Mouse (Mus musculus): ENCODE data around the gene Cenpn. TPM values are rescaled to one million over a fixed set of nuclear protein-coding genes. Genes with fewer than 3 reads are reported as not detected.

Gene Cenpn
- polyA plus RNA-seq, 1 experiment = 48.0 TPM

GRCm38 (mm10) chr8:116881396-116881795 lies 40.1 kb upstream of the Cenpn start:
- no peaks in the 10 kb centered on the region for H3K4me1 ChIP-seq (ENCODE audit: control insufficient read depth, insufficient read depth, low read length)
- no peaks in the 10 kb centered on the region for H3K36me3 ChIP-seq (ENCODE audit: control insufficient read depth, insufficient read depth, low read length, poor library complexity, severe bottlenecking)
- H3K27me3 ChIP-seq (ENCODE audit: control insufficient read depth, insufficient read depth, low read length, poor library complexity, severe bottlenecking) = no peaks in the 10 kb centered on the region
- H3K9ac ChIP-seq (ENCODE audit: low read depth, poor library complexity, severe bottlenecking) = no peak overlapping the region
- TF ChIP-seq EP300 (IDR thresholded peaks at IDR 0.05; ENCODE audit: insufficient read depth, low read depth, low read length) = no peak
- TF ChIP-seq CTCF (IDR thresholded peaks at IDR 0.05; ENCODE audit: low read depth, low read length) = no peak
- no peak for TF ChIP-seq POLR2A (IDR thresholded peaks at IDR 0.05; ENCODE audit: insufficient read depth, low read length)
- H3K9me3 ChIP-seq (replicated peaks; ENCODE audit: control insufficient read depth, insufficient read depth, low read length, poor library complexity, severe bottlenecking) = no peaks in the 10 kb centered on the region
- H3K4me3 ChIP-seq (ENCODE audit: low read depth, low read length) = no peak overlapping the region
- no peak overlapping the region for H3K27ac ChIP-seq (ENCODE audit: insufficient read depth, low read length)

GRCm38 (mm10) chr8:116887813-116888212 lies 33.7 kb upstream of the Cenpn start:
- no peaks in the 10 kb centered on the region for H3K27me3 ChIP-seq (ENCODE audit: control insufficient read depth, insufficient read depth, low read length, poor library complexity, severe bottlenecking)
- no peaks in the 10 kb centered on the region for H3K36me3 ChIP-seq (ENCODE audit: control insufficient read depth, insufficient read depth, low read length, poor library complexity, severe bottlenecking)
- no peak overlapping the region for H3K9ac ChIP-seq (ENCODE audit: low read depth, poor library complexity, severe bottlenecking)
- H3K27ac ChIP-seq (ENCODE audit: insufficient read depth, low read length) = no peak overlapping the region
- no peak for TF ChIP-seq POLR2A (IDR thresholded peaks at IDR 0.05; ENCODE audit: insufficient read depth, low read length)
- peaks cover 6% of the 10 kb centered on the region for H3K9me3 ChIP-seq (replicated peaks; ENCODE audit: control insufficient read depth, insufficient read depth, low read length, poor library complexity, severe bottlenecking)
- H3K4me1 ChIP-seq (ENCODE audit: control insufficient read depth, insufficient read depth, low read length) = no peaks in the 10 kb centered on the region
- no peak overlapping the region for H3K4me3 ChIP-seq (ENCODE audit: low read depth, low read length)

GRCm38 (mm10) chr8:116891446-116891845 lies 30.1 kb upstream of the Cenpn start:
- no peak overlapping the region for H3K27ac ChIP-seq (ENCODE audit: insufficient read depth, low read length)
- H3K36me3 ChIP-seq (ENCODE audit: control insufficient read depth, insufficient read depth, low read length, poor library complexity, severe bottlenecking) = no peaks in the 10 kb centered on the region
- no peak overlapping the region for H3K4me3 ChIP-seq (ENCODE audit: low read depth, low read length)
- H3K27me3 ChIP-seq (ENCODE audit: control insufficient read depth, insufficient read depth, low read length, poor library complexity, severe bottlenecking) = no peaks in the 10 kb centered on the region
- H3K4me1 ChIP-seq (ENCODE audit: control insufficient read depth, insufficient read depth, low read length) = no peaks in the 10 kb centered on the region
- no peak overlapping the region for H3K9ac ChIP-seq (ENCODE audit: low read depth, poor library complexity, severe bottlenecking)
- peaks cover 31% of the 10 kb centered on the region for H3K9me3 ChIP-seq (replicated peaks; ENCODE audit: control insufficient read depth, insufficient read depth, low read length, poor library complexity, severe bottlenecking)
- TF ChIP-seq CTCF (IDR thresholded peaks at IDR 0.05; ENCODE audit: low read depth, low read length) (no peak), POLR2A (IDR thresholded peaks at IDR 0.05; ENCODE audit: insufficient read depth, low read length) (no peak), EP300 (IDR thresholded peaks at IDR 0.05; ENCODE audit: insufficient read depth, low read depth, low read length) (no peak)

- Histone ChIP-seq H3K27me3 (ENCODE audit: control insufficient read depth, insufficient read depth, low read length, poor library complexity, severe bottlenecking) (no peaks in the 10 kb centered on the region), H3K27ac (ENCODE audit: insufficient read depth, low read length) (no peak overlapping the region), H3K4me1 (ENCODE audit: control insufficient read depth, insufficient read depth, low read length) (no peaks in the 10 kb centered on the region), H3K36me3 (ENCODE audit: control insufficient read depth, insufficient read depth, low read length, poor library complexity, severe bottlenecking) (no peaks in the 10 kb centered on the region), H3K9me3 (replicated peaks; ENCODE audit: control insufficient read depth, insufficient read depth, low read length, poor library complexity, severe bottlenecking) (peaks cover 31% of the 10 kb centered on the region), H3K9ac (ENCODE audit: low read depth, poor library complexity, severe bottlenecking) (no peak overlapping the region), H3K4me3 (ENCODE audit: low read depth, low read length) (no peak overlapping the region)
- no peak for TF ChIP-seq CTCF (IDR thresholded peaks at IDR 0.05; ENCODE audit: low read depth, low read length)
- TF ChIP-seq POLR2A (IDR thresholded peaks at IDR 0.05; ENCODE audit: insufficient read depth, low read length) = no peak
- TF ChIP-seq EP300 (IDR thresholded peaks at IDR 0.05; ENCODE audit: insufficient read depth, low read depth, low read length) = no peak
These were observed 29.4 kb upstream of the Cenpn start for GRCm38 (mm10) chr8:116892130-116892529.

- TF ChIP-seq POLR2A (IDR thresholded peaks at IDR 0.05; ENCODE audit: insufficient read depth, low read length) (no peak), EP300 (IDR thresholded peaks at IDR 0.05; ENCODE audit: insufficient read depth, low read depth, low read length) (no peak), CTCF (IDR thresholded peaks at IDR 0.05; ENCODE audit: low read depth, low read length) (no peak)
- Histone ChIP-seq H3K4me3 (ENCODE audit: low read depth, low read length) (no peak overlapping the region), H3K4me1 (ENCODE audit: control insufficient read depth, insufficient read depth, low read length) (no peaks in the 10 kb centered on the region), H3K36me3 (ENCODE audit: control insufficient read depth, insufficient read depth, low read length, poor library complexity, severe bottlenecking) (no peaks in the 10 kb centered on the region), H3K27me3 (ENCODE audit: control insufficient read depth, insufficient read depth, low read length, poor library complexity, severe bottlenecking) (no peaks in the 10 kb centered on the region), H3K9me3 (replicated peaks; ENCODE audit: control insufficient read depth, insufficient read depth, low read length, poor library complexity, severe bottlenecking) (peaks cover 31% of the 10 kb centered on the region), H3K9ac (ENCODE audit: low read depth, poor library complexity, severe bottlenecking) (no peak overlapping the region), H3K27ac (ENCODE audit: insufficient read depth, low read length) (no peak overlapping the region)
These were observed 28.9 kb upstream of the Cenpn start for GRCm38 (mm10) chr8:116892636-116893035.

GRCm38 (mm10) chr8:116893938-116894337 lies 27.6 kb upstream of the Cenpn start:
- Histone ChIP-seq H3K27ac (ENCODE audit: insufficient read depth, low read length) (no peak overlapping the region), H3K36me3 (ENCODE audit: control insufficient read depth, insufficient read depth, low read length, poor library complexity, severe bottlenecking) (no peaks in the 10 kb centered on the region), H3K27me3 (ENCODE audit: control insufficient read depth, insufficient read depth, low read length, poor library complexity, severe bottlenecking) (no peaks in the 10 kb centered on the region), H3K4me1 (ENCODE audit: control insufficient read depth, insufficient read depth, low read length) (no peaks in the 10 kb centered on the region), H3K9me3 (replicated peaks; ENCODE audit: control insufficient read depth, insufficient read depth, low read length, poor library complexity, severe bottlenecking) (peaks cover 31% of the 10 kb centered on the region), H3K4me3 (ENCODE audit: low read depth, low read length) (no peak overlapping the region), H3K9ac (ENCODE audit: low read depth, poor library complexity, severe bottlenecking) (no peak overlapping the region)
- TF ChIP-seq CTCF (IDR thresholded peaks at IDR 0.05; ENCODE audit: low read depth, low read length) = no peak
- TF ChIP-seq POLR2A (IDR thresholded peaks at IDR 0.05; ENCODE audit: insufficient read depth, low read length) = no peak
- no peak for TF ChIP-seq EP300 (IDR thresholded peaks at IDR 0.05; ENCODE audit: insufficient read depth, low read depth, low read length)
